Mouse (Mus musculus) CH12.LX (cell line): ENCODE measurements around the gene Mtf1. TPM values are rescaled to one million over a fixed set of nuclear protein-coding genes. Genes with fewer than 3 reads are reported as not detected.

ENCODE experiments used
- DNase-seq: peaks from one replicate; pipeline ENCODE4 v3.0.0-alpha.2; 2013; ENCODE audit errors: extremely low read depth
- H3K27ac ChIP-seq: 2 replicates; pipeline ENCODE4 v1.5.1; 2012; ENCODE audit warnings: low read depth, mild to moderate bottlenecking, control low read depth, moderate library complexity; ENCODE audit not compliant: insufficient read depth
- H3K27me3 ChIP-seq: replicated peaks from 2 replicates; pipeline ENCODE3; 2012; ENCODE audit warnings: inconsistent platforms
- H3K36me3 ChIP-seq, 2 experiments: replicated peaks in 1 of 2; 2 replicates each; pipeline versions ENCODE3 to v1.6.1; 2012; ENCODE audit warnings: inconsistent platforms in 1 of 2, low read length in 1 of 2, mild to moderate bottlenecking in 1 of 2, mixed read lengths in 1 of 2, moderate library complexity in 1 of 2; ENCODE audit not compliant: control insufficient read depth in 1 of 2, insufficient read depth in 1 of 2
- H3K4me1 ChIP-seq, 2 experiments: 2 replicates each; pipeline ENCODE4 v1.6.1; 2012; ENCODE audit warnings: inconsistent platforms in 1 of 2, moderate library complexity in 1 of 2; ENCODE audit not compliant: insufficient read depth in 2 of 2, control insufficient read depth in 1 of 2
- H3K4me2 ChIP-seq: 2 replicates; pipeline ENCODE4 v1.6.1; 2012; ENCODE audit warnings: low read depth, mild to moderate bottlenecking, control low read depth; ENCODE audit not compliant: poor library complexity, insufficient read depth, severe bottlenecking
- H3K4me3 ChIP-seq, 3 experiments: fragments of 150-350 bp in 1 of 3; sonication (generic) in 1 of 3; replicated peaks in 1 of 3; 2 replicates each; pipeline versions ENCODE3 to v1.5.1; 2011 to 2012; ENCODE audit warnings: low read depth in 2 of 3, low read length in 2 of 3, mild to moderate bottlenecking in 2 of 3, moderate library complexity in 2 of 3, control low read depth in 1 of 3, improper control_type of control experiment in 1 of 3, inconsistent platforms in 1 of 3, mixed read lengths in 1 of 3; ENCODE audit not compliant: poor library complexity in 1 of 3
- H3K79me2 ChIP-seq: replicated peaks from 2 replicates; pipeline ENCODE4 v1.6.1; 2012; ENCODE audit warnings: mild to moderate bottlenecking, moderate library complexity; ENCODE audit not compliant: control insufficient read depth, poor library complexity, insufficient read depth, severe bottlenecking; ENCODE audit errors: extremely low read depth
- H3K9ac ChIP-seq: 2 replicates; pipeline ENCODE4 v1.6.1; 2012; ENCODE audit warnings: low read depth, mild to moderate bottlenecking, control low read depth, moderate library complexity; ENCODE audit not compliant: insufficient read depth
- H3K9me3 ChIP-seq: replicated peaks from 2 replicates; pipeline ENCODE3; 2012; ENCODE audit warnings: low read length, inconsistent platforms, mixed read lengths
- BHLHE40 ChIP-seq: IDR thresholded peaks from 2 replicates; pipeline ENCODE4 v1.6.1; 2011; ENCODE audit warnings: mild to moderate bottlenecking, low read depth, low read length, improper control_type of control experiment
- CHD1 ChIP-seq: IDR thresholded peaks from 2 replicates; pipeline ENCODE4 v1.6.1; 2012; ENCODE audit warnings: low read depth, low read length, improper control_type of control experiment, inconsistent platforms
- CHD2 ChIP-seq: IDR thresholded peaks from 2 replicates; pipeline ENCODE4 v1.6.1; 2011; ENCODE audit warnings: low read length, improper control_type of control experiment
- ELF1 ChIP-seq: IDR thresholded peaks from 2 replicates; pipeline ENCODE4 v1.6.1; 2014; ENCODE audit warnings: low read depth, mild to moderate bottlenecking, inconsistent platforms, low read length, improper control_type of control experiment
- HCFC1 ChIP-seq: IDR thresholded peaks from 2 replicates; pipeline ENCODE4 v1.6.1; 2012; ENCODE audit warnings: low read depth, mild to moderate bottlenecking, inconsistent platforms, low read length, improper control_type of control experiment
- IRF4 ChIP-seq: IDR thresholded peaks from 2 replicates; pipeline ENCODE4 v1.6.1; 2014; ENCODE audit warnings: low read depth, mild to moderate bottlenecking, inconsistent platforms, low read length, improper control_type of control experiment
- JUN ChIP-seq: IDR thresholded peaks from 2 replicates; pipeline ENCODE4 v1.6.1; 2011; ENCODE audit warnings: low read depth, mild to moderate bottlenecking, low read length, improper control_type of control experiment, moderate library complexity; ENCODE audit not compliant: insufficient read depth
- JUND ChIP-seq: conservative IDR thresholded peaks from 2 replicates; pipeline ENCODE4 v1.6.1; 2011; ENCODE audit warnings: low read depth, low read length, improper control_type of control experiment
- MAFK ChIP-seq: IDR thresholded peaks from 2 replicates; pipeline ENCODE4 v1.6.1; 2011; ENCODE audit warnings: low read length, improper control_type of control experiment; ENCODE audit not compliant: insufficient replicate concordance
- MAZ ChIP-seq: IDR thresholded peaks from 2 replicates; pipeline ENCODE4 v1.6.1; 2012; ENCODE audit warnings: low read depth, mild to moderate bottlenecking, inconsistent platforms, low read length, improper control_type of control experiment, moderate library complexity
- MEF2A ChIP-seq: IDR thresholded peaks from 2 replicates; pipeline ENCODE4 v1.6.1; 2014; ENCODE audit warnings: low read depth, mild to moderate bottlenecking, inconsistent platforms, low read length, improper control_type of control experiment, borderline replicate concordance
- MXI1 ChIP-seq: IDR thresholded peaks from 2 replicates; pipeline ENCODE4 v1.6.1; 2011; ENCODE audit warnings: mild to moderate bottlenecking, low read depth, low read length, improper control_type of control experiment
- NELFE ChIP-seq: IDR thresholded peaks from 2 replicates; pipeline ENCODE4 v1.6.1; 2011; ENCODE audit warnings: low read depth, low read length, improper control_type of control experiment
- RAD21 ChIP-seq: IDR thresholded peaks from 2 replicates; pipeline ENCODE4 v1.6.1; 2011; ENCODE audit warnings: low read depth, mild to moderate bottlenecking, low read length, improper control_type of control experiment, moderate library complexity
- SIN3A ChIP-seq: IDR thresholded peaks from 2 replicates; pipeline ENCODE4 v1.6.1; 2012; ENCODE audit warnings: low read length, improper control_type of control experiment, inconsistent platforms
- TBP ChIP-seq: conservative IDR thresholded peaks from 2 replicates; pipeline ENCODE4 v1.6.1; 2011; ENCODE audit warnings: low read depth, low read length, improper control_type of control experiment
- TCF12 ChIP-seq: IDR thresholded peaks from 2 replicates; pipeline ENCODE4 v1.6.1; 2014; ENCODE audit warnings: low read depth, mild to moderate bottlenecking, inconsistent platforms, low read length, improper control_type of control experiment
- USF1 ChIP-seq: IDR thresholded peaks from 2 replicates; pipeline ENCODE4 v1.6.1; 2014; ENCODE audit warnings: low read depth, mild to moderate bottlenecking, inconsistent platforms, low read length, improper control_type of control experiment
- USF2 ChIP-seq: conservative IDR thresholded peaks from 2 replicates; pipeline ENCODE4 v1.6.1; 2011; ENCODE audit warnings: low read depth, low read length, improper control_type of control experiment
- ZC3H11A ChIP-seq: IDR thresholded peaks from 2 replicates; pipeline ENCODE4 v1.6.1; 2012; ENCODE audit warnings: low read depth, mild to moderate bottlenecking, inconsistent platforms, low read length, improper control_type of control experiment
- dilution Hi-C: fragments of 300-500 bp; cut with MboI; formaldehyde crosslinking; loops from 2 replicates; pipeline ENCODE4 v1.14.3; 2020; ENCODE audit warnings: low sequenced_read_pairs; ENCODE audit not compliant: extremely low pct_unique_long_range_greater_than_20kb, extremely low pct_ligation_motif_present
- in situ Hi-C: fragments of 300-500 bp; cut with MboI; formaldehyde crosslinking; loops from 3 replicates; pipeline ENCODE4 v1.14.3; 2019; ENCODE audit warnings: low sequenced_read_pairs, low pct_ligation_motif_present, low pct_unique_long_range_greater_than_20kb, mixed read lengths
- polyA plus RNA-seq: library from polyadenylated mRNA; unstranded; fragments of >175 nt; gene quantifications from 2 replicates; pipeline ENCODE4 v1.2.1, GENCODE M21; 2012; ENCODE audit warnings: low read depth; ENCODE audit not compliant: insufficient read length
- total RNA-seq, 2 experiments: library from RNA; depleted of rRNA; stranded (reverse); fragments of 300-350 nt in 1 of 2; fragments of >200 nt in 1 of 2; gene quantifications; 2 replicates each; pipeline ENCODE4 v1.2.3; 2012 to 2014

The Mtf1 gene
- total and polyA plus RNA-seq, 3 experiments = 6.8 to 19.8 (median 9.8) TPM

DNA sequence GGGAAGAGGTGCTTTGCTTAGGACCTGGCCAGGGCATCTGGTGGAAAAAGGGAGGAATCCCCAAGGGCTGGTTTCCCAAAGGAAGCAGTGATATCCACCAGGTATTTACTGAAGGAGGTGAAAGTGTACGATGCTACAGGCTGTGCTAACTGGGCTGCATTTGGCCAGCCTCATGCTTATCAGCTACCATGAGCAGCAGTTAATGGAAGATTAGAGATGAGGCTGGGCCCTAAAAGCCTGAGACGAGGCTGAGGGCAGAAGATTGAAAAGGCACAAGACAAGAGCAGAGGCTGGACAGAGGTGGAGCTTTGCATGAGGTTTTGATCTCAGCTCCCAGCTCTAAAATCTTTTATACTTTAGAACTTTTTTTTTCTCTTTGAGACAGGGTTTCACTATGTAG lies 27.5 kb upstream of the Mtf1 start:
- H3K27me3 ChIP-seq = no peaks in the 10 kb centered on the region
- peaks cover 34 to 76% of the 10 kb centered on the region in 2 experiments for H3K36me3 ChIP-seq
- no peak overlapping the region for H3K27ac ChIP-seq
- H3K4me2 ChIP-seq = no peak overlapping the region
- no peak for TF ChIP-seq USF1
- no peak for TF ChIP-seq RAD21
- TF ChIP-seq JUN = no peak
- no peak for TF ChIP-seq TBP
- TF ChIP-seq USF2 = no peak
- no peak for TF ChIP-seq SIN3A
- TF ChIP-seq JUND = no peak
- TF ChIP-seq MEF2A = no peak
- no peak for TF ChIP-seq IRF4
- TF ChIP-seq TCF12 = no peak
- TF ChIP-seq MXI1 = no peak
- TF ChIP-seq MAZ = no peak
- no peak for TF ChIP-seq MAFK
- no peak for TF ChIP-seq ELF1
- no peak for TF ChIP-seq BHLHE40
- H3K4me1 ChIP-seq = peaks cover 0 to 10% of the 10 kb centered on the region in 2 experiments; a peak in 2 of 4 replicates
- DNase-seq = no peak
- H3K9me3 ChIP-seq = no peaks in the 10 kb centered on the region
- in situ Hi-C loops (loop anchor here (25.0 kb wide), 1 partner anchor 288 kb away; the partner anchor contains the start of genes Dnali1 and Snip1), dilution Hi-C loops (no loop called here)
- H3K79me2 ChIP-seq = peaks cover 17% of the 10 kb centered on the region
- no peak overlapping the region for H3K9ac ChIP-seq
- H3K4me3 ChIP-seq = no peak overlapping the region

DNA sequence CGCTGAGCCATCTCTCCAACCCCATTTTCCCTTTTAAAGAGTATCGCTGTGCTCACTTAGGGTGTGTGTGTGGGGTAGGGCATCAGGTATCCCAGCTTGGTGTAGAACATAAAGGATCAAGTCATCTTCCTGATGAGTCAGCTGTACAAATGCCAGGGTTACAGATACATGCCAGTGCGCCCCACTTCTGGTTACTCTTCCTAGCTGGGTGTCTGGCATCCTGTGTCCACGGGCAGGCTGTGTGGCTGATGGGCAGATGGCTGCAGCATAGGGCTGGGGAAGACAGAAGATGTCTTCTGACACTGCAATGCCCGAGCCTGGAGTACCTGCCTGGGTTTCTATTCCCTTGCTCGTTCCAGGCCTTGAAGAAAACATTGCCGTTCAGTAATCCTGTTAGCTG lies 20.5 kb upstream of the Mtf1 start:
- no peaks in the 10 kb centered on the region; the same call in 1 of the 2 replicates for H3K79me2 ChIP-seq
- no peaks in the 10 kb centered on the region for H3K27me3 ChIP-seq
- H3K4me1 ChIP-seq = peaks cover 5 to 6% of the 10 kb centered on the region in 2 experiments; a peak in 2 of 4 replicates
- H3K9me3 ChIP-seq = no peaks in the 10 kb centered on the region
- H3K4me3 ChIP-seq = no peak overlapping the region
- DNase-seq = no peak
- H3K9ac ChIP-seq = no peak overlapping the region
- TF ChIP-seq NELFE = no peak
- TF ChIP-seq CHD2 = no peak
- no peak for TF ChIP-seq TCF12
- TF ChIP-seq ZC3H11A = no peak
- TF ChIP-seq MXI1 = no peak
- no peak for TF ChIP-seq IRF4
- no peak for TF ChIP-seq HCFC1
- no peak for TF ChIP-seq CHD1
- TF ChIP-seq, all 38 proteins: peak for 0
- dilution Hi-C loops = no loop called here
- 0 out of 2 replicates have a peak overlapping the region, but pooled peaks have one; percentile 6 for H3K27ac ChIP-seq
- H3K36me3 ChIP-seq = peaks cover 77 to 92% of the 10 kb centered on the region in 2 experiments
- no peak overlapping the region for H3K4me2 ChIP-seq
- in situ Hi-C loops = no loop called here
